ENCODE assay signal across 8 mouse cellular contexts in the genomic region with DNA sequence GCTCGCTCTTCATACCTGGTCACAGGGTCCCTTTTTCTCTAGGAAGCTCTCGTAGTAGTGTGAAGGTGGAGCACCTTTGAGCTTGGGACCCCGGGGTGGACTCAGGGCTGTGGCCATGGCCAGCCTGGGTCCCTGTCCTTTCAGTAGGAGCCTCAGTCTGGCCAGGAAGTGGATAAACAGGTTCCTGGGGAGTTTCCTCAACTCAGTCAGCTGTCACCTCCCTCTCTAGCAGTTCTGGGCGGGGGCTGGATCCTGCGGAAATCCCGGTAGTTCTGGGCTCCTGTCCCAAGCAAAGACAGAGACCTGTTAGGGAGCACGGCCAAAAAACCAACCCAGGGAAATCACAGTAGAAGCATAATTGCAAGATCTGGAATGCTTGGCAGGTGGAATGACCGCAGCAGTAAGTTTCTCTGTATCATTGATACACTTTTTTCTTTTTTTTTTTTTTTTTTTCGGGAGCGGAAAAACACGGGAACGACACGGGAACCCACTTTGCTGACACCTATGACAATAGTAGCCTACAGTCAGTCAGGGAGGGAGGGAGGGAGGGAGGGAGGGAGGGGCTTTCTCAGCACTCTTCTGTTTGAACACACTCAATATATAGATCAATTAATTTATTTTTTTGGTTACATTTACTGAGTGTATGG. TPM values are rescaled to one million over a fixed set of nuclear protein-coding genes. Genes with fewer than 3 reads are reported as not detected.
A peak's percentile ranks its signal among the peaks of the same experiment; 100 is the strongest.
DNase-seq lines count a peak whose midpoint lies in the region; ATAC-seq and TF ChIP-seq lines count a peak whose summit lies in the region.

A gene (minus strand): TSS at position 170 of the 647 bp plus-strand sequence.
A gene (plus strand): TSS at position 297 of the 647 bp plus-strand sequence.

- DNase-seq in adrenal gland, adult 2 months: peak; percentile 65
- no peak for DNase-seq in adrenal gland, postnatal 25 days
- DNase-seq in 416B (ENCODE audit: low read depth): peak; percentile 79
- peak; percentile 87 for DNase-seq in hindbrain, embryonic 11.5 days (ENCODE audit: low spot score)
- DNase-seq in liver: peak; percentile 36
- DNase-seq in testis, postnatal 10 days (ENCODE audit: low spot score): peak; percentile 78
- DNase-seq in gastrocnemius, postnatal 4 days (ENCODE audit: low spot score in 2 of 2): no peak

- no peak for TF ChIP-seq POLR2A in cortical plate, adult 2 months (IDR thresholded peaks at IDR 0.05; ENCODE audit: extremely low read depth, insufficient read depth, low read length)

- 0 out of 2 replicates have a peak, but pooled peaks cover 2% of the 10 kb centered on the region for H3K27me3 ChIP-seq in hindbrain, embryonic 11.5 days (ENCODE audit: control insufficient read depth, insufficient read depth, low read length)

- H3K9ac ChIP-seq in hindbrain, embryonic 11.5 days (ENCODE audit: low read depth, low read length): no peak within 1 kb of the TSS

- H3K9me3 ChIP-seq in hindbrain, embryonic 11.5 days (ENCODE audit: control insufficient read depth, low read length): no peaks in the 10 kb centered on the region

- 53% methylated on average over 13 of the region's 13 CpGs for WGBS in hindbrain, embryonic 11.5 days

- no peaks in the 10 kb centered on the region for H3K36me3 ChIP-seq in hindbrain, embryonic 11.5 days (ENCODE audit: control insufficient read depth, insufficient read depth, low read length)

- TF ChIP-seq CTCF in cortical plate, adult 2 months (IDR thresholded peaks at IDR 0.05; ENCODE audit: extremely low read depth, insufficient read depth, low read length): no peak

- ATAC-seq in hindbrain, embryonic 11.5 days (ENCODE audit: low FRiP score): no peak

- no peak within 1 kb of the TSS for H3K4me2 ChIP-seq in hindbrain, embryonic 11.5 days (replicated peaks; ENCODE audit: low read depth, low read length)

- no peak within 1 kb of the TSS for H3K27ac ChIP-seq in cortical plate, adult 2 months (ENCODE audit: insufficient read depth, low read length)
- no peak within 1 kb of the TSS for H3K27ac ChIP-seq in hindbrain, embryonic 11.5 days (ENCODE audit: low read depth, low read length)

- H3K4me1 ChIP-seq in cortical plate, adult 2 months (ENCODE audit: control insufficient read depth, insufficient read depth, low read length): peaks cover 4% of the 10 kb centered on the region; the same call in 1 of the 2 replicates
- H3K4me1 ChIP-seq in hindbrain, embryonic 11.5 days (replicated peaks; ENCODE audit: control insufficient read depth, insufficient read depth, low read length): peaks cover 6% of the 10 kb centered on the region; the same call in 1 of the 2 replicates

- H3K4me3 ChIP-seq in cortical plate, adult 2 months (ENCODE audit: insufficient read depth, low read length): peak within 1 kb of the TSS; percentile 14; the same call in 1 of the 2 replicates
- no peak within 1 kb of the TSS for H3K4me3 ChIP-seq in hindbrain, embryonic 11.5 days (ENCODE audit: low read depth, low read length)

RNA-seq across cellular contexts. Expression of the first gene that starts in this region (rescaled TPM):
- total RNA-seq in adrenal gland, adult 2 months (2021): 1 to 10 TPM; 5.6 TPM
- 5.2 and 8.4 TPM in 2 replicates for polyA plus RNA-seq in adrenal gland, adult 2 months (2012; rRNA removed)
- total RNA-seq in adrenal gland, postnatal 25 days (2021): 7.7 and 8.3 TPM in 2 replicates
- 6.0 TPM in 2 replicates for polyA plus RNA-seq in cortical plate, adult 2 months (2012; rRNA removed)
- 5.1 and 6.3 TPM in 2 replicates for polyA plus RNA-seq in hindbrain, embryonic 11.5 days (2014; fragmentation: Nextera tagmentation; extraction: Ambion mirVana)
- total RNA-seq in gastrocnemius, postnatal 4 days (2021): 1 to 10 TPM; 7.0 TPM

RNA-seq across cellular contexts. Expression of the second gene that starts in this region (rescaled TPM):
- 10 to 100 TPM; 87.3 to 90.5 TPM for total RNA-seq in adrenal gland, adult 2 months (2021)
- 179 and 197 TPM in 2 replicates for polyA plus RNA-seq in adrenal gland, adult 2 months (2012; rRNA removed)
- 119 and 129 TPM in 2 replicates for total RNA-seq in adrenal gland, postnatal 25 days (2021)
- polyA plus RNA-seq in cortical plate, adult 2 months (2012; rRNA removed): 142 and 154 TPM in 2 replicates
- 141 and 163 TPM in 2 replicates for polyA plus RNA-seq in hindbrain, embryonic 11.5 days (2014; fragmentation: Nextera tagmentation; extraction: Ambion mirVana)
- total RNA-seq in gastrocnemius, postnatal 4 days (2021): 10 to 100 TPM; 32.7 to 44.3 TPM

Comparison
In these comparisons a context has a peak if more than half of its experiments do, and no peak if none do; other contexts are left out.
1. DNase-seq: peak in adrenal gland, adult 2 months (single experiment), 416B (single experiment), hindbrain, embryonic 11.5 days (single experiment), liver (single experiment) and testis, postnatal 10 days (single experiment); none in adrenal gland, postnatal 25 days (single experiment) and gastrocnemius, postnatal 4 days (0 of 2).